Mouse (Mus musculus) granulocyte monocyte progenitor cell, adult 5-6 weeks (primary cell): Measurements from ENCODE around the gene Clcn7. TPM values are rescaled to one million over a fixed set of nuclear protein-coding genes. Genes with fewer than 3 reads are reported as not detected.
A peak's percentile ranks its signal among the peaks of the same experiment; 100 is the strongest.

Experiments
- ATAC-seq: replicated peaks from 2 replicates; pipeline ENCODE4 v1.8.0; 2016; ENCODE audit warnings: mild to moderate bottlenecking, moderate TSS enrichment, inconsistent platforms; ENCODE audit not compliant: poor library complexity, severe bottlenecking
- total RNA-seq, 2 experiments: library from RNA; stranded (forward) in 1 of 2; stranded (reverse) in 1 of 2; fragments of 200-712, 200-1000 nt in 1 of 2; fragments of >200 nt in 1 of 2; fragmentation: Nextera tagmentation in 1 of 2; gene quantifications; 2 replicates each; pipeline ENCODE4 v1.2.3; 2014 to 2017

The Clcn7 gene
- total RNA-seq (2014; fragmentation: Nextera tagmentation) (12.1 and 18.9 TPM in 2 replicates), total RNA-seq (2017) (11.3 and 12.6 TPM in 2 replicates)

DNA sequence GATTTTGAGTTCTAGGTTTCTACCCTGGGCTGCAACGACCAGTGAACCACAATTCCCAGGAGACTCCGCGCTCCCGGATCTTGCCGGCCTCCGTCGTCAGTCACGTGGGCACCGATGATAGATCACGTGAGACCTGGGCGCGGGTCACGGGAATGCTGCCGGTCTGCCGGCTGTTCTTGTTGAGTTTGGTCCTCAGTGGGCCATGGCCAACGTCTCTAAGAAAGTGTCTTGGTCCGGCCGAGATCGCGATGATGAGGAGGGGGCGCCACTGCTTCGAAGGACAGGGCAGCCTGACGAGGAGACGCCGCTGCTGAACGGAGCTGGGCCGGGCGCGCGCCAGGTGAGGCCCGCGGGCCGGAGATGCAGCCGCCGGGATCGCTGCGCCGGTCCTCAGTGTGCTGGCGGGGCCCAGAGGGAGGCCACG, at the start of gene Clcn7:
Clcn7 (plus strand) TSS at position 117 of the 424 bp plus-strand sequence.
- peak; percentile 74 for ATAC-seq

DNA sequence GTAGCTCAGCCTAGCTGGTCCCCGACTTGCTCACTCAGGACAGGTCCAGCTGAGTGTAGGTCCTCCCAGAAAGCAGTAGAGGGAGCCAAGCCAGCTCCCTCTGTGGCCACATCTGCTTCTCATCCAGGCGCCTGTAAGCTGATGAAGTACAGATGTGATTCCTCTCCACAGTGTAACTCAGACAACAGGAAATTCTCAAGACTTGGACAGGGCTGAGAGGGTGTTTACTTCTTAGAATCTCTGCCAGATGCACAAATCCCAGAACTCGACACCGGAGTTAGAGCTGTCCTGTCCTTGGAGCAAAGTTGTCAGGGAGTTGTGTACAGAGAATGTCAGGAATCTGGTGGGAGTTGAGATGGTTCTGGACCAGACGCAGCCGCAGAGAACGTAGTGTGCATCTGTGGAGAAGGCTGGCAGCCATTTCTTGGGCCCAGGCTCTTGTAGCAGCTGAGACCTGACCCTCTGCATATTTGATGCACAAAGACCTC, 49.7 kb upstream of the Clcn7 start, which contains the start of gene Tmem204:
Tmem204 (minus strand) TSS at position 148 of the 488 bp plus-strand sequence.
- ATAC-seq = no peak

DNA sequence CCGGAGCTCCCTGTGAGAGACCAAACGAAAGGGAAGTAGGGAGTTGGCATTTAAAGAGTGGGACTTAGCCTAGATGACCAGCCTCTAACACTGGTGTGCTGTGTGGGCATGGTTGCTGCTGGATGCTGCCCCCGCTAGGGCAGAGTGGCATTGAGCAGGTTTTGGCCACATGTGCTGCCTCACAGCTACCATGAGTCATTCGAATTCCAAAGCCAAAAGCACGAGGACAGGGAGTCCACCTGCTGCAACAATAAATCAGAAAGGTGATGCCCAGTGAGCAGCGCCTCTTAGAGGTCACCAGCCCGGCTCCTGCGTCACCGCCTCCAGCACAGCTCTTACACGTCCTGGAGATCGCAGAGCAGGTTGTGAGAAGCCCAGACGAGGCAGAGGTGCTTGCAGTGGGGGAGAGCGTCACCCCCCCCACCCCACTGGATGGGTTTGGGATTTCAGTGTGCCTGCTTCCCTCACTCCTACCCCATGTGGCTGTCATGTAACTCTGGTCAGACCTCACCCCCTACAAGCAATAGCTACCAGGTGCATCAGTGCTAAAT, 48.3 kb upstream of the Clcn7 start:
- no peak for ATAC-seq

DNA sequence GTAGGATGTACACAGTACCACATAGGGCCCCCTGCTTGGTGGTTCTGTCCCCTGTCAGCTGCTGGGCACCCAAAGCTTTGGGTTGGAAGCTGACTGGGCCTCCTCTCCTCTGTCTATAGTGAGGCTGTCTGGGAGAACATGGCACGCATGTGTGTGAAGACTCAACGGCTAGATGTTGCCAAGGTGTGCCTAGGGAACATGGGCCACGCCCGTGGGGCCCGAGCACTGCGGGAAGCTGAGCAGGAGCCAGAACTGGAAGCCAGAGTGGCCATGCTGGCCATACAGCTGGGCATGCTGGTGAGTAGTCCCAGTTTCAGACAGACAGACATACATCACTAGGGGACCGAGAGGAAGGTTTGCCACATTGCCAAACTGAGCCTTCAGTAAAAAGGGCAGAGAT, 46.5 kb upstream of the Clcn7 start:
- no peak for ATAC-seq

DNA sequence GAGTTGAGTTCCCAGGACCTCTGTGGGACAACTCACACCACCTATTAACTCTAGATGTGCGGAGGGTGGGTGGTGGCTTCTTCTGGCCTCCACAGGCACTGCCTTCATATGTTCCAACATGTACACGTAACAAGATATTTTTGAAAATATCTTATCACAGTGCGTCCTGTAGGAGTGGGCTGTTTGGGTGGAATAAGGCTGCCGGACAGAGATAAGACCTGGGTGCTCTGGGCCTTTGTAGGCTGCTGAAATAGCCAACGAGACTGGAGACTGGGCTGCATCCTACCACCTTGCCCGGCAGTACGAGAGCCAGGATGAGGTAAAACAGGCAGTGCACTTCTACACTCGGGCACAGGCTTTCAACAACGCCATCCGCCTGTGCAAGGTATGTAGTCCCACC, 44.0 kb upstream of the Clcn7 start:
- no peak for ATAC-seq

DNA sequence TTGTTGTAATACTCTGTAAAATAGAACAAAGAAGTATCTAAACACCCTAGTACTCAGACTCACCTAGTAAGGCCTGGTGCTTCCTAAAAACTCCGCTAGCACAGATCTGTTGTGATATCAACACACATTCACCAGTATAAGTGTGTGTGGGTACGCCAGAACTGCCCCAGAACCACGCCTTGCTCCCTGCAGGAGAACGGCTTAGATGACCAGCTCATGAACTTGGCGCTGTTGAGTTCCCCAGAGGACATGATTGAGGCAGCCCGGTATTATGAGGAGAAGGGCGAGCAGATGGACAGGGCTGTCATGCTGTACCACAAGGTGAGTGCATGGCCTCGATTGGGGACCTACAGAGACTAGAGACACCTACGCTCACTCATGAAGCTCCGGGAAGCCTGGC, 42.7 kb upstream of the Clcn7 start:
- ATAC-seq = no peak

DNA sequence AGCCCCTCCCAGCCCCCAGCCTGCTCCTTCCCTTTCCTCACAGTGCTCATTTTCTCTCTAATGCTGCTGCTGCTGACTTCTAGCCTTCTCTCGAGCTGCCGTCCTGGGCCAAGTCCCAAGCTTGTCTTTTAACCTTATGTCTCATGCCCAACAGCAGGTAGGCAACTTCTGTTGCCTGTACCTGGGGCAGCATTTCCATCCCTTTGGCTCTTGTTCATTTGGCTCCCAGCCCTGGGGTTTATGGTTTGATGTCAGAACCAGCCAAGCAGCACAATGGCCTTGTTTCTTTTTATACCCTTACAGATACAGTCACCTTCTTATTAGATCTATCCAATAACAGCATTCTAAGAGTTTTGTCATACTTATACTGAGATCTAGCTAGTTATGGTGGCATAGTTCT, 37.0 kb upstream of the Clcn7 start:
- no peak for ATAC-seq

DNA sequence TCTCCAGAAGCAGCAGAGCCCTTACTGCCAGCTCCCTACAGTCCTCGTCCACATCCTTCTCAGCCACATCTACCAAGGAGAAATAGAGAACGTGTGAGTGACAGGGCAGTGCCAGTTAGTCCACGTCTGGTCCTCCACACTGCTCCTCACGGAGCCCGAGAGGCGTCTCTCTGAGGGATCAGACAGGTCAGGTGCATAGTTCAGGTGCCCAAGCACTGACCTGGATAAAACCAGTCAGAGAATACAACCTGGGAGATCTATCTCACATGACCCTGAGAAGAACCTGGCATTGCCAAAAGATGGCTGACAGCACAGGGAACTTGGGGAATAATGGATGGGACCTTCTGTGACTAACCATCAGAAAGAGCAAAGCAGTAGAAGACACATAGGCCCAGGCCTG, 33.1 kb upstream of the Clcn7 start:
- ATAC-seq = no peak

DNA sequence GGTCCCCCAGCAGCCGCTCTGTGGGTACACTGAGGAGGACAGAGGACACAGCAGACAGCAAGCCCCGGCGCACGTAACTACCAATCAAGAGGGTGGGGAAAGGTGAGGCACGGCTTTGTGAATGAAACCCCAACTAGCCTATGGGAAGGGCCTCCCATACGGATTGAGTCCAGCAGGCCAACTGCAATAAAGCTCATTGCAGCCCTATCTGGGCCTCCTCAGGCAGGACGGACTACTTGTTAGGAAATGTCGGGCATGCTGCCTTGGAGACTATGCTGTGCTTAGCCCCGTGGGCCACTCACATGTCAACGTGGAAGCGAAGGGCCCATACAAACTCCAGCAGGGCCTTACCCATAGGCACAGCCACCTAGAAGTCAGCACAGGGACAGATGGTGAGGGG, 31.9 kb upstream of the Clcn7 start:
- no peak for ATAC-seq

DNA sequence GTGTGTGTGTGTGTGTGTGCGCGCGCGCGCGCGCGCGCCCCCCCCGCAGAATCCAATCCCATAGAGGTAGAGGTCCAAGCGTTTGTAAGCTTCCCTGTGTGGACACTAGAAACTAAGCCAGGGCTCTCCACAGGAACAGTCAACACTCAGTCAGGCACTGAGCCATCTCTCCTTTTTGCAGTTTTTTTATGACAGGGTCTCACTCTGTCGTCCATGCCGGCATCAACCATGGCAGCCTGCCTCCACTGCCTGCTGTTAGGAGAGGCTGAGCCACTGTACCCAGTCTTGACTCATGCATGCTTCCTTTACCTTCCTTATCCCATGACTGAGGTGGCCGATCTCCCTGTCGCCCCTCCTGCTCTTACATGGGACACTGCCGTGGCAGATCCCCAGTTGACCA, 25.4 kb upstream of the Clcn7 start:
- no peak for ATAC-seq

DNA sequence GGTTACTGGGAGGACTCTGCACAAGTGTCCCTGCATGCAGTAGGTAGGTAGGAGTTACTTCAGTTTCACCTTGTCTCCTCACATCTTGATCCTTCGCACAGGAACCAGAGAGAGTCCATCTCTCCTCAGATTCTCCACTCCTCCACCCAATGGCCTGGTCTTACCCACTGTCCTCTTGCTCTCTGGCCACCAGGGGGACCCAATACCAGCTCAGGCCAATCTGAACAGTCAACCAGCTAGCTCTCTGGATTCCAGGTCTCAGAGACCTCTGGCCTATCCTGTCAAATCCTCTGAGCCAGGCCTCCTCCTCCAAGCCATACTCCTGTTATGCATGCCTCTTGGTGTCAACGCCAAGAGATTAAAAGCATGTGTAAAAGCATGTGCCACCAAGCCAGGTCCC, 23.6 kb upstream of the Clcn7 start:
- peak; percentile 69 for ATAC-seq

DNA sequence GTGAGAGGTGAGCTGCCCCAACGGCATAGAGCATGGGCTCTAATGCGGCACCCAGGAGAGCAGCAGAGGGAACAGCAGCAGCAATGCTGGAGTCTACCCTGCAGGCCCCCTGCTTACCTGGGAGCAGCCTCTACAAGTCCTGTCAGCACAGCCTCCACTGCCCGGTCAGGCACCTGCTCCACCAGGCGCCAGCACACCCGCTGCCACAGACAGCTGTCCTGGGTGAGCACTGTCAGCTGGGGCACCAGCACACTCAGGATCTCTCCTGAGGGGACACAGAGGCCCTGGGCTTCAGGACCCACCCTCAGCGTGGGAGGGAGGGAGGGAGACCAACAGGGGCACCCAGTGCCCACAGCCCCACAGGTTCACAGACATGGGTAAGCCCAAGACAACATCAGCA, 22.6 kb upstream of the Clcn7 start:
- ATAC-seq = no peak

DNA sequence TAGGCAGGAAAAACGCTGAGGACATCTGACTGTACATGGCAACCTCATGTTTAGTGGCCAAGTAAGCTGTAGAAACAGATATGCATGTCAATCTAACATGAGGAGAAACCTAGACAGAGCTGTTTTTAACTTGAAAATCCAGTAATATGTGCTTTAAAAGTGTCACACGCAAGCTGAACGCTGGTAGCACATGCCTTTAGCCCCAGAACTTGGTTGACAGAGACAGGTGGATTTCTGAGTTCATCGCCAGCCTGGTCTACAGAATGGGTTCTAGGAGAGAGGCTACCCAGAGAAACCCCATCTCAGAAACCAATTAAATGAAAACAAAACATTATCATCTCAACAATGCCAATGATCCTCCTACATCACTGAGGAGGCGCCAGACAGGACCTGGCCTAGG, 22.0 kb upstream of the Clcn7 start:
- ATAC-seq = no peak

DNA sequence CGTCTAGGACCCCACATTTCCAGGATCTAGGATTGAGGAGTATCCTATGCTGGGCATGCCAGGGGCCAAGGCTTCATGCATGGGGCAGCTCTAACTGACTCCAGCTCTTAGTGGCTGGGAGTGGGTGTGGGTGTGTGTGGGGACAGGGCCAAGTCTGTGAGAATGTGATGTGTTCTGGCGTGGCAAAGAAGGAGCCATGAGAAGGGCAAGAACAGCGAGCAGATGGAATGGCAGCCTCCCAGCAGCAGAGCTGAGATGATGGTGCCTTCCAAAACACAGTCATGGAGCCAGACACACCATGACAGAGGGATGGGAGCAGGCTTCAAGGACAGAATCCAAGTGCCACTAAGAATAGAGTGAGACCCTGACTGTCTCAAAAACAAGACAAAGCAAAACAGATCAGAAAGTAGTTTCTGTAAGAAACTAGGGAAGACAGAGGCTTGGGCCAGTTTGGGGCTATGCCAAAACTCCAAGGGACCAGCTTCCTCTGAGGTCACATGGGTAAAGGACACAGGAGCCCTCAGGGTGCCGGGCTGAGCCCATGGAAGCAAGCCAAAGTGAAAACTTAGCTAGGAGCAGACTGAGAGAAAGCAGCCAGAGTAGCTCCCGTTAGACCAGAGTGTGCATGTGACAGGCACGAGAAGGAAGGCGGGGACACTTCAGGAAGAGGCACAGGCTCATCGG, 21.3 kb upstream of the Clcn7 start:
- ATAC-seq = no peak

DNA sequence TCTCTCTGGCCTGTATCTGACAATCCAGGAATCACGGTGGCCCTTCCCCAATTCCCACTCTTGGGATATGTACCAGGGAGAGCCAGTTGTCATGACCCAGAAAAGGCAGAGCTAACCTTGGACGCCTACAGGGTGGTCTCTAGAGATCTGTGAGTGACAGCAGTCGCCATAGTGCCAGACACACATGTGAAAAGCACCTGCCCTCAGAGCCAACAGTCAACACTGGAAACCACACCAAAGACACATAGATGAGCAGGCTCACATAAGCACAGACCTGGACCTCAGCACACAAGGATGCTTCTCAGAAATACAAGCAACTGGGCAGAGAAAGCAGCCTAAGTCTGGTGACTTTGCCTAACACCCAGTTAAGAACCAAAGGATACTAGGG, 20.8 kb upstream of the Clcn7 start:
- ATAC-seq = no peak

DNA sequence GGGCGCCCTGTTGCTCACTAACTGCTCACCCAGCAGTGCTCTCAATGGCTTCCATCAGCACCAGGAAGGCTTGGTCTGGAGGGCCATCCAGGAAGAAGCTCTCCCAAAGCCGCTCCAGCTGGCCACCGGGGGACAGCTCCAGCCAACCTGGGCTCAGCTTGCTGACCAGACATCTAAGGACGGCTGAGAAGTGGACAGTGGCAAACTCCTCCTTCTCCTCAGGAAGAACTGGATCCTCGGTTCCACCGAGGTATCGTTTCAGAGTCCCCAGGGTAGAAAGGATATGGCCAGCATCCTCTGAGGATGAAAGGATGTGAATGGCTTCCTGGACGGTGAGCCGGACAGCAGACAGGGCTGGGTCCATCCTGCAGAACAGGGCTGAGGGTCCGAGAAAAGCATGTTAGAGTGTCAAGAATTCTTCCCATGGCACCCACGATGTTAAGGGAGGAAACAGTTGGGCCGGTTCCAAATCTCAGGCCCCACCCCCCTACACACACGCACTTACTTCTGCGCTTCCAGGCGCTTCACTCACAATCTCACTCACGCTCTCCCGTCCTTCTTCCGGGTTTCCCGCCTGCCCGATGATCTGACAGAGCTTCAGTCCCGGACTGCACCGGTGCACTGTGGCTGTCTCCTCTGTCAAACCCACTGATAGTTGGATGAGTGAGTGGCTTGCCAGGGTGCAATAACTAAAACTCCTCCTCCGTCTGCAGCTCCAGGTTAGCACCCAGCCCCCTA, 18.1 kb upstream of the Clcn7 start:
- peak; percentile 61 for ATAC-seq

DNA sequence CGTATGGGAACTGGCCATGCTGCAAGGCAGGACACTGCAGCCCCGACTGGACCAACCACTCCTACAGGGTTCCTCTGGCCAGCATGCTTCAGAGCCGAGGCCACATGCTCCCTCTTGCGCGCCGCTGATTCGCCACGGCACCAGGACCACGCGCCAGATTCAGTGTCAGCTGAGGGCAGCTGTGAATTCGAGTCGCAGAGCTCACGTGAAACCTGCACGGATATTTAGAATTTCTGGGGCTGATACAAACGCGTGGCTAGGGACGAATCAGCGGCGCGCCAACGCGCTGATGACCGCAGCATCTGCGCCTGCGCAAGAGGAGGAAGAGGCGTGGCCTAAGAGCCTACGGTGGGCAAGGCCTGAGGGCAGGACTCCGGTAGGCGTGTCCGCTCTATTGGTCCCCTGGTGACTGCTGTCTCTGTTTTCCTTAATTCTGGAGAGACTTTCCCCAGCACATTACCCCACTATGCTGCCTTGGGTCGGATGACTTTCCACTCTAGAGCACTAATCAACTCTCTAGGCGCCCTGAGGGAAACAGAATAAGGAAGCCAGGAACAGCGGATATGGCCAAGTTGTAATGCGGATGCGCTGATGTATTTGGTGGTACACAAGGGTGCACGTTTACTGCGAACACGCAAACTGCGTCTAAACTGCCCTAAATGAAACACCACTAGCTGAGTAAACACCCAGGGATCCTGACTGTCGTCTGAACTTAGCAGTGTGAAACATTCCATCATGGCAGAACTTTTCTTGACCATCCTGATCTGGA, 17.3 kb upstream of the Clcn7 start, which contains the start of gene Telo2:
Telo2 (minus strand) TSS at position 304 of the 769 bp plus-strand sequence.
- peak; percentile 84 for ATAC-seq

DNA sequence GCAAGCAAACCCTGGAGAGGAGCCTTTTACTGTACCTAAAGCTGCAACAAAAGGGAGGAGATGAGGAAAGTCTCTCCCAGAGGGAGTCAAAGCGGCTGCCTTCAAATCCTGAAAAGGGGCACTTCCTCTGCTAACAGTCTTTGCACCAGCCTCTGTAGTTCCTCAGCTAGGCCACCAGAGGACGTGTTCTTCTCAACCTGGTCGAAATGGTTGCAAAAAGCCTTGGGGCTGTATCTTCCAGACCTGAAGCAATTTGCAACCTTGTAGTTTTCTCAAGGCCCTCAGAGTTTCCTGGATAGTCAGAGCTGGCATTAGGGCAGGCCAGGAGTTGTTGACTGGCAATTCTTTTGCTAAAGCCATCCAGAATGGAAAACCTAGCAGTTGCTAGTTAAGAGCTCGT, 15.9 kb upstream of the Clcn7 start:
- ATAC-seq = peak; percentile 32; the same call in 1 of the 2 replicates

DNA sequence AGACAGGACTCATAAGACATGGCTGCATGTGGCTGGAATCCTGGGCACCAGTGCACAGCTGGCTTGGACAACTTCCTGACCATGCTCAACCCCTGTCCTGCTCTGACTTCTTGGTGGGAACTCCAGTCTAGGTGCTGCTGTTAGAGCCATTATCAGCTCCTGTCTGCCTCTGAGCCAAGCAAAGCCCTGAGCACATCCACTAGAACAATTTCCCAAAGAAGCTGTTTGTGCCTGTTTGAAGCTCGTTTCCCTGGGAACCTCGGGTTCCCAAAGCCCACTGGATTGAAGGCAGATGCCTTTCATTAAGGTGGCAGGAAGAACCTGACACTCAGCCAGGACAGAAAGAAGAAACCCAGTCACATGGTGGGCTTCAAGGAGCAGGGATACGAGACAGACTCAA, 12.8 kb upstream of the Clcn7 start, which contains the start of gene Ptx4:
Ptx4 (plus strand) TSS at position 355 of the 400 bp plus-strand sequence.
- no peak for ATAC-seq

DNA sequence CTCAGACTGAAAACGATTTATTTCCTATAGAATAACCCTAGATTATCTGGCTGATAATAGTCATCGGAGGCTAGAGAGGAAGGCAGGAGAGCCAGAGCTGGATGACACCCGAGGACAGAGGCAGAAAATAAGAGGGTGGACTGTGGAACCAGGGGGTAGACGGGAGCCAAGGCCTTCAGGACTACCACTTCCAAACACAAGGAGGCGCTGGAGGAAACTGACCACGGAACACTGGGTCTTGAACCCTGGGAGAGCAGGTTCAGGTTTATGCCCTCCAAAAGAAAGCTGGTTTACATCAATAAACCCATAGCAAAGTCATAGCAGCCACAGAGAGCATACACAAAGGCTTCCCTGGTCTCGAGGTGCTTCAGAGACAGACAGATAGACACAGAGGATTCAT, 9.2 kb upstream of the Clcn7 start:
- peak; percentile 68 for ATAC-seq
